Mouse (Mus musculus) cerebellum, adult 9-10 months (tissue): ENCODE data around the gene Defa2.
"Not testable (repeated sequence)": the region's sequence is repeated elsewhere in the genome, so short reads cannot be mapped to it uniquely, and the experiment has no call there.

Source experiments
- DNase-seq: peaks from one replicate; pipeline ENCODE4 v3.0.0; 2022

Gene Defa2

GRCm38 (mm10) chr8:21378215-21378614, at the start of gene Defa2:
TSS of gene Defa2 (plus strand) at chr8:21378515.
- not testable (repeated sequence) for DNase-seq

- not testable (repeated sequence) for DNase-seq
Measured at GRCm38 (mm10) chr8:21391511-21391910, 13.2 kb downstream of the Defa2 start, which contains the start of gene Defa33. TSS of gene Defa33 (plus strand) at chr8:21391811.

DNA sequence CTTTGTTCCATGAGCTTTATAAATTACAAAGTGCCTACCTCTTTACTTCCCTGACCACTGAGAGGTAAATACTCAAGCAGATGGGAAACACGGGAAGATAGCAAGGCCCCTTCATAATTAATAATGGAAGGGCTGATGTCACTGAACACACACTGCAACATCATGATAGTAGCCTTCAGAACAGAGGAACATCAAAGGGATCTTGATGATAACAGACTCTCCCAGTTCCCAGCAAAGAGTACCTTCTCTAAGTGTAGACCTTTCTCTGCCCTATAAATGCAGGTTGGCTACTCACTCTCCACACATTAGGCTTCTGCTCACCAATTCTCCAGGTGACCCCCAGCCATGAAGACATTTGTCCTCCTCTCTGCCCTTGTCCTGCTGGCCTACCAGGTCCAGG, 48.8 kb downstream of the Defa2 start, which contains the start of gene Defa36:
TSS of gene Defa36 (plus strand) at position 301 of the 400 bp plus-strand sequence.
- DNase-seq = not testable (repeated sequence)
